Mouse (Mus musculus): ENCODE results near the gene Spib.

The Spib gene

DNA sequence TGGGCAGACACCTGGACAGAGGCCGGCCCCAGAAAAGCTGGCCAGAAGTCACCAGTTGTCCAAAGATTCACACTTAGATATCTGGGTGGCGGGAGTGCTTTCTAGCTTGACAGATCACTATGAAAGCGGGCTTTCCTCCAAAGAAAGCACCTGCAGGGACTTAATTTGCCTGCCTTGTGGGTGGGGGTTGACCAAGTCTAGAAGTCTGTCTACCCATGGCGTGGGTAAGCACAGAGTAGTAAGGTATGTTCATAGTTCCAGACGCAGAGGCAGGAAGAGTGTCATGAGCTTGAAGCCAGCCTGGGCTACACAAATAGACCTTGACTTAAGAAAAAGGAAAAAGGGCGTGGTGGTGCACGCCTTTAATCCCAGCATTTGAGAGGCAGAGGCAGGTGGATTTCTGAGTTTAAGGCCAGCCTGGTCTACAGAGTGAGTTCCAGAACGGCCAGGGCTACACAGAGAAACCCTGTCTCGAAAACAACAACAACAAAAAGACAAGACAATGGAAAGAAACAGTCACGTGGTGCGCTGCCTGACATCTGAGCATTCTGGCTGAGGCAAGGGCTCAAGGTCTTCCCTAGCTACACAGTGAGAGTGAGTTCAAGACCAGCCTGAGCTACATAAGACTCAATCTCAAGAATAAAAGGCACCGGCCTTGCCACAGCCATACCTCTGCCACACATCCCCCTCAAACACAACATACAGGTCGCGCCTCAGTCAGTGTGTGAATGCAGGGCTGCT is 5.3 kb downstream of the Spib start:
- DNase-seq (ENCODE audit: low read depth, low spot score) = no peak

DNA sequence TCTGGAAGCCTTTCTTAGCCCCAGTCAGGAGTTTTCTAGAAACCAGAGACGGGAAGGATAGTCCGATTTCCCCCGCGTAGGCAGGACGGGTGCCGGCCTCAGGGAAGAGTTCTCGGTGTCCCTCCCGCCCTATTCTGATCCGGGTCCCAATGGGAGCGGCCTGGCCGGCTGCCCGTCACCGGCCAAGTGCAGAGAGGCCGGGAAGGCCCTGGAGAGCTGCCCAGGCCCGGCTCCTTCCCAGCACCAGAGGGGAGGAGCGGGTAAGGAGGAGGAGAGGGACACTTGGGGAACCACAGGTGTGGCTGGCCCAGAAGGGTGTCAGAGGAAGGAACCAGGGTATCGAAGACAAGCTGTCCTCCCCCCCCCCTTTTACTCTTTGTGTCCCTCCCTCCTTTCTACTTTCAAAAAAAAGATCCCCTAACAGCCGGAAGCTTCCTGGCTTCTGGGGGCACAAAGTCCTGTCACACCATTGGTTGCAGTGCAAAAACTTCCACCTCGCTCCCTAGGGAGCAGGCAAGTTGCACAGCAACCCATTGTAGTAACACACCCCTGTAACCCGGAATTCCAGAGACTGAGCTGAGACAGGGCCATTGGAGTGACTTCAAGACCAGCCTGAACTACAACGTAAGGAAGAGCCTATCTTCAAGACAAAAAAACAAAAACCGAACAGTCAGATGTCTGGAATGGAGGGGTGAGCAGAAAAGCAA is 6.6 kb downstream of the Spib start:
- no peak for DNase-seq (ENCODE audit: low read depth, low spot score)

DNA sequence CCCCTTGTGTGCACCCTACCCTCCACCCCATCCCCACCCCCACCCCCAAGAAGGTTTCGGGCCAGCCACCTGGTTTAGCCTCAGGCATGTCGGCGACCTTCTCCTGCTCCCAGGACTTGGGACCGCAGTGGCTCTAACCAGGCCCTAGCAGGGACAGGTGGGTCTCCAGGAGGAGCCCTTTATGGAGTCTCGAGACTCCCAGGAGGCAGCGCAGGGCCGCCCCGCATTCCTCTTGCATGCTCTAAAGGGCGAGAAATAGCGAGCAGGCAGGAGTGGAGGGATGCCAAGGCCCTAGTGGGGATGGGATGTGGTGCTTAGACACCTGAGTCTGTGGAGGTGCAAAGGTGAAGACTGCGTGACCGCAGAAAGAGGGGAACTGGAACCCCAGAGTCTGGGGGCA is 7.4 kb downstream of the Spib start, which contains the start of gene Mybpc2:
Mybpc2 (minus strand) TSS at position 155 of the 400 bp plus-strand sequence.
- no peak for DNase-seq (ENCODE audit: low read depth, low spot score)

DNA sequence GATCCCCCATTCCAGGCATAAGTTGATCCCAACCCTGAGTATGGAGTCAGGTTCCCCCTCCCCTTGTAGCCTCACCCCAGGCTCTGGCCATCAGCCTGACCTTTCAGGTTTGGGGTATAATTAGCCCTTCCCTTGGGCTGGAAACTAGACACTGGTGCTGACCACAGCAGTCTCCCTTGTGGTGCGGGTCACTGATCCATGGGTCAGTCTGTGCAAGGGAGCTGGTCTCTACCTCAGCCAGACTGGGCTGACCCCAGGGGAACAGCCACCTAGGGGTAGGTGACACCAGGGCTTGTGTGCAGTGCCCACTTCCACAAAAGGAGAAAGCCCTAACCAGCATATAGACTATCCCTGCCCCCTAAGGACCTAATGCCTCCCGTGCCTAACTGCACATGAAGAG is 8.8 kb downstream of the Spib start:
- DNase-seq (ENCODE audit: low read depth, low spot score) = no peak

DNA sequence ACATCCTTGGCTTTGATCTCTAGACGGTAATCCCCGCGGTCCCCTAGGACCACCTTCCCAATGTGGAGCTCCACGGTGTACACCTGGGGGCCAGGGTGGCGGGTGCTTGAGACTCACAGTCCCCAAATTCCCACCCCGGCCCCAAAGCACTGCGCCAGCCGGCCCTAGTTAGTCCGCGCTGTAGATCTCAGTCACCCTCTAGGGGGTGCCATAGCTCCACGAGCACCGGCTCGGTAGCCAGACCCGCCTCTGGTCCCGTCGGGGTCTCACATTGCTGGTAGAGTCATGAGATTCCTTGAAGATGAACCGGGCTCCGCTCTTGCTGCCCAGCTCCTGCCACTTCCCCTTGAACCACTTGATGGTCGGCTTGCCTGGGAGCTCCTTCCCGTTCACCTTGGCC is 10.2 kb downstream of the Spib start:
- no peak for DNase-seq (ENCODE audit: low read depth, low spot score)

DNA sequence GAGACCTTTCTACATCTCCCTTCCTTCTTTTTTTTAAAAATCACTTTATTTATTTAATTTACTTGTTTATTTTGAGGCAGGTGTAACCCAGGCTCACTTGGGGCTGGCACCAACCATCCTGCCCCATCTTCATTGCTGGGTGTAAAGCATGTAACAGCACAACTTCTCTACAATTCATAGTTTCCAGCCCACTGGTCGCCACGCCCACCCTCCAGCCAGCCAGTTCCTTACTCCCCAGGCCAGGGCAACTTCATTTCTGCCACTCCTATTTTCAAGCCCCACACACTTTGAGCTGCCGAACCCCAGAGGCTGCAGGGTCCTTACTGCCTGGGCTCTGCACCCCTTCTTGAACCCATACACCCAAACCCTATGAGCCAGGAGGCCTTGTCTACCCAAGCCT is 10.9 kb downstream of the Spib start:
- DNase-seq (ENCODE audit: low read depth, low spot score) = no peak

DNA sequence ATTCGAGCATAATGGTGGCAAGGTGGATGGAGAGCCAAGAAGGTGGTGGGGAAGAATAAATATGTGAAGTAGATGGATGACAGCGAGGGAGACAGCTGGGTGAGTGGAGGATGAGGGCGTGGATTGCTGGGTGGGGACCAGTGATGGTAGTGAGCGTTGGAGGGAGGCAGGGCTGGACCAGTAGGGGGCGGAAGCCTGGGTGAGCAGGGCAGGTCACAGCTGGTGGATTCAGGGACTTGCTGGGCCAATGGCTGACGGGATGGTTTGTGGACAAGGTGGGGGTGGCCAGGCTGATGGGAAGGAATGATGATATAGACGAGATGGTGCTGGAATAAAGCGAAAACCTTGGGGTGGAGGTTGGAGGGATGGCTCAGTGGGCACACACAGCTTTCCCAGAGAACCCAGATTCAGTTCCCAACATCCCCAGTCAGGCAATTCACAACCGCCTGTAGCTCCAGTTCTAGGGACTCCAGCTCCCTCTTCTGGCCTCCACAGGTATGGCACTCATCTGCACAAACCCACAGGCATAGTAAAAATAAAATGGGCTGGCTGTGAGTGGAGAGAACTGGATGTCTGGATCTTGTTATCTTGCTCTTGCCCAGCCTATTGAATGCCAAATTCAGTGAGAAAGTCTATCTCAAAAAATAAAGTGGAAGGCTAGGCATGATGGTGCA is 12.5 kb downstream of the Spib start:
- no peak for DNase-seq (ENCODE audit: low read depth, low spot score)

DNA sequence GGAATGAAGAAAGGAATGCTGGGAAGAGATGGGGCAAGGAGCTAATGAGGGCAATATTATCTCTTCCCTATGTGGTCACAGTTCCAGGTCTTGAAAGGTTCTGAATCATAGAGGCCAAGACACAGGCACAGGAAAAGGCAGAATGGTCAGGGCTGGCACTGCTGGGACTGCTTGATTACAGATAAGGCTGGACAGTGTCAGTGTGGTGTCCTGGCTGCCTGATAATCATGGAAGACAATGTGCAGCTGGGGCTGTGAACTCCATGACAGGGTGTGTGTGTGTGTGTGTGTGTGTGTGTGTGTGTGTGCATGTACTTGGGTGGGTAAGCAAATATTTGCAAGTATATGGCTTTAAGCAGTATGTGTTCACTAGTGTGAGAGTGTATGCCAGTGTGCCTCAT is 24.4 kb downstream of the Spib start:
- DNase-seq (ENCODE audit: low read depth, low spot score) = no peak

DNA sequence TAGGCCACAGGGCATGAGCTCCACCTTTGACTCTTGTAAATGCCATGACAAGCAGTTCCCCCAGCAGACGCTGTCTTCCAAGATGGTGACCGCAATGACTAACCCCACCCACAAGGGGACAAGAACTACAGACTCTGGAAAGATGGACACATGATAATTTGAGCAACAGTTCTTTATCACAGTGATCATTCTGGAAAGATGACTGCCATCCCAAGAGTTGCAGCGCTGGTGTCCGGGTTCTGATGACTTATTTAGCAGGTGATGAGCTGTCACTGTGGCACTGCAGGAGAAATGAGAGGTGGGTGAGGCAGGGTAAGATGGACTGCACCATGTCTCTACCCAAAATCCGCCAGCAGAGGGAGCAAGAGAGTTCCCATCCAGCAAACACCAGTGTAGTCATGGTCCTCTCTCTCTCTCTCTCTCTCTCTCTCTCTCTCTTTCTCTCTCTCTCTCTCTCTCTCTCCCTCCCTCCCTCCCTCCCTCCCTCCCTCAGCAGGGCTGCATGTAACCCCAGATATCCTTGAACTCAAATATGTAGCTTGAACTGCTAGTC is 30.2 kb downstream of the Spib start:
- DNase-seq (ENCODE audit: low read depth, low spot score) = peak; percentile 57

DNA sequence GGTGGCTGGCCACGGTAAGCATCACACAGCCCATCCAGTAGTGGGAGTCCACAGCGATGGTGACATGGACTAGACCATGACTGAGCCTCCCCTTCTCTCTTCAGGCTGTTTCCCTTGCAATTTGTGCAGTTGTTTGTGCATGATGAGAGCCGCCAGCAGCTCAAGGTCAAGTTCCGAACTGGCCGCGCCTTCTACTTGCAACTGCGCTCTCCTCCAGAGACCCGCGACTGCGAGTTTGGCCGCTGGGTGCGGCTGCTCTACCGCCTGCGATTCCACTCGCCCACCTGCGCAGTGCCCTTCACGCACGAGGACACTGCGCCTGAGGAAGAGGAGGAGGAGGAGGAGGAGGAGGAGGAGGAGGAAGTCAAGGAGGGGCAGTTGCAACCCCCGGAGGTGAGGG is 31.8 kb downstream of the Spib start:
- DNase-seq (ENCODE audit: low read depth, low spot score) = no peak

DNA sequence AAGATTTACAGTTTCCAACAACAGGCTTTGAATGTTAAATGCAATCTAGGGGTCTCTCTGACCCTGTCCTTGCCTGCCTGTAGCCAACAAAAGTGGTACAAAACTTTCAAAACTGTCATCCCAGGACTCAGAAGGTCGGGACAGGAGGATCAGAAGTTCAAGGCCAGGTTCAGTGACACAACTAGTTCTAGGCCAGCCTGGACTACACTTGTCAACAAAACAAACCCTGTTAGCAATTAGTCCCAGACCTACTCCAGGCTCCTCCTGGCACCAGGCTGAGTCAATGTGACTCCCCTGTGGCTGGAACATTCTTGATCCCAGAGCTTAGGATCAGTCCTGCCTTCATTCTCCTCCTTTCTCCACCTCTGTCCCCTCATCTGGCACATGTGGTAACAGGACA is 32.9 kb downstream of the Spib start:
- no peak for DNase-seq (ENCODE audit: low read depth, low spot score)

DNA sequence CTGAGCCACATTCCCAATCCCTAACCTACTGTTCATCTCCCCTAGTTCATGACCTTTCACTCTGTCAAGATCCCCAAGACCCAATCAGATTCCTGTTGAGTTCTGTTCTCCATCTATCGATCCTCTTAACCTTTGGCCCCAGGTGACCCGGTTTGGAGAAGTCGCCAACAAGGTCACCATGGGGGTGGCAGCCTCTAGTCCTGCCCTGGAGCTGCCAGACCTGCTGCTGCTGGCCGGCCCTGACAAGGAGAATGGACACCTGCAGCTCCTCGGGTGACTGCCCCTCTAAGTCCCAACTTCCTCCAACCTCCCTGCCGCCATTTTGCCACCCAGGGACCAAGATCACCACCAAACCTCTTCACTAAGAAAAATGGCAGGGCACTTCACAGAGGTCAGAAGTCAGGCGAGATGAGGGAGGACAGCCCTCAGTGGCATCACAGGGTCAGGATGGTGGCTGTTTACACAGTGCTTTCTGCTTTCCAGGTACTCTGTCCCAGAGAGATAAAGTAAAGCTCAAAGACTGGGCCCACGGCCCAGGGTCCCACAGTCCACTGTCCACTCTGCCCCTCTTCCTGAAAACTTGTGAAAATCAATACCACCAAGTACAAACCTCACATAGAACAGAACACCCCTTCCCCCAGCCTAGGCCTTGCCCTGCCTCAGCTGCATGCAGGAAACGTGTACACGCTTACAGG is 34.4 kb downstream of the Spib start:
- DNase-seq (ENCODE audit: low read depth, low spot score) = no peak

DNA sequence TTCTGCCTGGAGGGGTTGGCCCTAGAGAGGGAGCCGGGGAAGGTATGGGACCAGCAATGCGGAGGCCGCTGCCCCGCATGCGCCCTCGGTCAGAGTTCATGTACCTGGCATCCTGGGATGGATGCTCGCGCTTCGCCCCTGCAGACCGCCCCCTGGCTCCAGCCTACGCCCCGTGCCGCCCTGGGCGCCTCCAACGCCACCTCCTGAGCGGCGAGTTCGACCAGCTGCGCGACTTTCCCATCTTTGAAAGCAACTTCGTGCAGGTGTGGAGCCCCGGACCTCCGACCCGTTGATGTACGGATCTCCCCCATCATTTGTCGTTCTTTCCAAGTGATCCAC is 35.1 kb downstream of the Spib start:
- peak; percentile 34 for DNase-seq (ENCODE audit: low read depth, low spot score)

DNA sequence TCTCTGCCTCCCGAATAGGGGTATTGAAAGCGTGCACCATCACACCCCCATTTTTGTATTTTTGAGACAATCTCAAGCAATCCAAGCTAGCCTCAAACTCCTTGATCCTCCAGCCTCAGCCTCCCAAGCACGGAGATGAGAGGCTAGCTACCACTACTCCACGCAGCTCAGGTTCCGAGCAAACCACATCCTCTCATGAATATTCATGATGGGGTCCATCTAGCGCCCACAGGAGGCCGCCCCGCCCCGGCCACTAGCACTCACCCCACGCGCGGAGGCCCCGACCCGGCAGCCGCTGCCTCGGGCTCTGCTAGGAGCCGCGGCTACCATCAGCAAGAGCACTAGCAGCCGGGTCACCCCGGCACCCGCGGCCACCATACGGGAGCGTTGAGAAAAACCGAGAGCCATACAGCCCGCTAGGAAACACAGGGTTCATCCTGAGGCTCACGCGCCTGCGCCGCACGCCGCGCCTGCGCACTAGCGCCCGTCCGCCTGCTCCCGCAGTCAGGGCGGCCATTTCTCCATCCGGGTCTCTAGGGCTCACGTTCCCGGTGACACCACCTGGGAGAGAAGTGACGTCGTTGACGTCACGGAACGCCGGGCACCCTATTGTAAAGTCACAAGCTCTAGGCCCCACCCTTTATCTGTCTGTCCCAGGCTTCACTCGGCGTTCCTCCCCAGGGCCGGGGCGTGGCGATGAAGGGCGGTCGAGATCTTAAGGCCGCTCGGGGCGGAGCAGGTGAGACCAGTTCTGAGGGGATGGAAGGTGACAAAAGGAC is 35.7 kb downstream of the Spib start, which contains the start of the genes Emc10 and Fam71e1:
Emc10 (minus strand) TSS at position 538 of the 779 bp plus-strand sequence.
Fam71e1 (plus strand) TSS at position 590 of the 779 bp plus-strand sequence.
- peak; percentile 100 for DNase-seq (ENCODE audit: low read depth, low spot score)

DNA sequence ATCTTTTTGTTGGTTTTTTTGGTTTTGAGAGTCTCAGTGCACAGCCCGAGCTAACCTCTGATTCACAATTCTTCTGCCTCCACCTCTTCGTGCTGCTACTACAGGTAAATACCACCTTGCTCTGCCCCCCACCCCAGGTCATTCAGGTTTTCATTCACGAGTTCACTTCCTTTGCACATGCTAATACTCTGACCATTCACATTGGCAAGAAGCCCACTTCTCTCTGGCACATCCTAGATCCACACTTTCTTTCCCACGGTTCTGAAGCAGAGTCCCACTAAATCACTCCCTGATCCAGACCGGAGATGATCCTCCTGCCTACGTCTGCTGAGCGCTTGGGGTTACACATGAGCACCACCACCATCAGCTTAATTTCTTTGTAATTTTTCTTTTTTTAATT is 36.8 kb downstream of the Spib start:
- no peak for DNase-seq (ENCODE audit: low read depth, low spot score)

DNA sequence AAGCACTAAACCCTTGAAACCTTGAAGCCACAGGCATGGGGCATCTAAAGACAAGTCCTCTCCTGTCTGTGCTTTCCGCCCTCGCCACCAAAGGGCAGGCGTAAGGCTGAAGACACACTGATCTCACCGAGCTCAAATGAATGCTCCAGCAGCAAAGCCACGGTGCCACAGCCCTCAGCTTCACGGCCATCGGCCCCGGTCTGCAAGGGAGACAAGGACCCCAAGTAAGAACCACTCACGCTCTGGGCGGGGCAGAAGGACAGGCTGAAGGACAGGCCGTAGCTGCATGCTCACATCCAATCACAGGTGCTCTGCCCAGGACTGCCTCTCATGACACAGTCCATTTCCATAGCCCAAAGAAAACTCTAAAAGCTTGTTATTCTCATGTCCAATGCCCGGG is 37.2 kb downstream of the Spib start:
- DNase-seq (ENCODE audit: low read depth, low spot score) = no peak

DNA sequence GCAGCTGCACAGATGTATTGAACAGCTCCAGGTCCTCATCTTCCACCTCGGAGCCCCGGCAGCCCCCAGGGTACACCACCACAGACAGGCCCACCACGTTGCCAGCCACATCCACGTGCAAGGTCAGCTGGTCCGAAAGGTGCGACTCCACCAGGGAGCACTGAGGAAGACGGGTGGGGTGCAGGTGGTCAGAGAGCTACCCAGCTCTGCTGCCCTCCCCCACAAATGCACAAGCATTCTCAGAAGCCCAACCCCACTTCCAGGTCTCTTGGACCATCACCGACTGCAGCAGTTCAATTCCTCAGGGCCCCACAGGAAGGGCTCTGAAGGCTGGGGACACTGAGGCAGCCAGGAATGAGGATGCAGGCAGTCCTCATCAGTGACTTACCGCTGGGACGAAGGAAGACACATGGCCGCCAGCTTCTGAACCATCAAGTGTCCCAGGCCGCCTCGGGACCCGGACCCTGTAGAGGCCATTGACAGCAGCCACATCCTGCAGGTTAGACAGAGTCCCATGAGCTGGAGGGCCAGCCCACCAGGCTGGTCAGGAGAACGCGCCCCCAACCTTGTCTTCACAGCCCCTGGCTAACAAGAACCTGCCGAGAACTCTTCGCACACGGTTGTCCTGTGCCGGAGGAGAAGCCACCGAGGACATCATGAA is 39.6 kb downstream of the Spib start:
- no peak for DNase-seq (ENCODE audit: low read depth, low spot score)

DNA sequence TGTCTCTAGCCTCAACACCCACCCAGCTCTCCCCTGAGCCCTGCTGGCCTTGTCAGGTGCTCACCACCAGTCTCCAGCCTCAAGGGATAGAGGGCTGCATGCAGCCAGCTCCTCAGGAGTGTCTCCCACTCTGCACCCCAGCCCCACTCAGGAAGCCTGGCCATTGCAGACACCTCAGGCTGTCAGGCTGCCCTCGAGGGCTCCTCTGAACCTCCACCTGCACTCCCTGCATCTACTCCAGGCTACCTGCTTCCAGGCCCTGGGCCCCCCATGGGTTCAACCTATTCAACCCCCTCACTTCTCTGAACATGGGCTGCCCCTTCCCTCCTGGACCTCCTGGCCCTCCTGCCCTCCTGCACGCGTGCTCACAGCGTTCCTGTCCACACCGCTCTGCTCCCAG is 40.5 kb downstream of the Spib start:
- DNase-seq (ENCODE audit: low read depth, low spot score) = no peak

DNA sequence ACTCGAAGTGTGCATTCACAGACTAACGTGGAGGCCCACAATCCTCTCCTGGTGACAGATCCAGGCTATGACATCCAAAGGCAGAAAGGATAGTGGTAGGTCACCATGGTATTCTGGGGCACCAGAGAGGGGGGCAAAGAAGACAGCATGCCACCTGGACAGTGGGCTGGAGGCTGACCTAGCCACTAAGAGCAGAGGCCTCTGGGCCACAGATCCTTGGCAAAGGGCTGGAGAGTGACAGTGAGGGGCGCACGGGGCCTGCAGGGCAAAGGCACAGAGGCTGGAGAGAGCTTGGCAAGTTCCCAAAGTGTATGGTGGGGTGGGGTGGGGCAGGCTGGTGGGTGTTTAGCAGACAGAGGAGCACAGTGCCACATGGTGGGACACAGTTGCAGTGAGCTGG is 41.6 kb downstream of the Spib start:
- DNase-seq (ENCODE audit: low read depth, low spot score) = no peak

DNA sequence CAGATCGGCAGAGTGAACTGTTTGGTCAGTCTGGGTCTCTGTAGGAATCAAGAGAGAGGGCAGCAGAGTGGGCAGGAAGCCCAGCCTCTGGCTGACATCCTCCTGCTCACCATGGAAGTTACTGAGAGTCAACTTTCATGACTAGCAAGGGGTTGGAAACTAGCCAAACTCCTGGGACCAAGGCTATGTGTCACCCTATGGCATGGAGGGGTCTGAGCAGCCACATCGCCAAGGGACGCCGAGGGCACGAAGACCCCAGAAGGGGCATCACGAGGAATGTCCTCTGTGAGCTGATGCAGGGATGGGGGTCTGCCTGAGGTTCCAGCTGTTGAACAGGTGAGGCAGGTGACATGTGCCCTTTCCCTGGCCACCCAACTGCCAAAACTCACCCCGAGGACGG is 43.3 kb downstream of the Spib start:
- DNase-seq (ENCODE audit: low read depth, low spot score) = no peak

DNA sequence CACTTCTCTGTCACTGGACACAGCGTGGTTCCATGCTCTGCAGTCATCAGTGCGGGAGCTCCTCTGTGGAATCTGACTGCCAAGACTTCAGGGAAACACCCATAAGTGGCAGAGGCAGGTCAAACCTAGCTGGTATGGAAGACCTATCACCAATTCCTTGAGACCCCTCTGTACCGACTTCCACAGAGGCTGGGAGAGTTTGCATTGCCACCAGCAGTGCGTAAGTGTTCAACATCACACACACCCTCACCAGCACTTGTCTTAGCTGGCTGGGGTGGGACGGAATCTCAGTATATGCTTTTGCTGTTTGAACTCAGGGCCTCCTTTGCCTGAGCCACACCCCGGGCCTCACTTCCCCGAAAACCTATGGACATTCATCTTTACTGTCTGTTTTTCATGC is 43.9 kb downstream of the Spib start:
- DNase-seq (ENCODE audit: low read depth, low spot score) = no peak

All from embryo, embryonic 11.5 days (tissue).